Mouse (Mus musculus) spleen, adult 18-20 months (tissue): Measurements from ENCODE around the gene Fam3c.
A peak's percentile ranks its signal among the peaks of the same experiment; 100 is the strongest.

Experiments
- DNase-seq, 2 experiments: peaks; one replicate each; pipeline ENCODE4 v3.0.0; 2022; ENCODE audit warnings: mixed read lengths in 2 of 2

The Fam3c gene

DNA sequence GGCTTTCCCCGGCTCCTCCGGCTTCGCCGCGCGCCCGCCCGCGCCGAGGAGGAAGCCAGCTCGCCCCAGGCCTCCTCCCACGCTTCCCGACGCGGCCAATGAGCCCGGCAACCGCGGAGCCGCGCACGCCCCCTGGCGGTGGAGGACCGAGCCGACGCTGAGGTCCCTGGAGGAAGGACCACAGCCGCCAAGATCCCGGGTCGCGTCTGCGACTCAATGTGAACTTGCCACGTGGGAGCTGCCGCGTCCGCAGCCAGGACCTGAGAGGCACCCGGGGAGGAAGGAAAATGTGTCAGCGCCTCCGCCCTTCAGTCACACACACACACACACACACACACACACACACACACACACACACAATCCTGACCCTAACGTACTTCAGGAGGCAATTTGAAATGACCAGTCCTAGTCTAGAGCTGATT lies at the start of gene Fam3c:
Fam3c (minus strand) TSS at position 158 of the 422 bp plus-strand sequence.
- peak; percentile 89 to 96 for DNase-seq

DNA sequence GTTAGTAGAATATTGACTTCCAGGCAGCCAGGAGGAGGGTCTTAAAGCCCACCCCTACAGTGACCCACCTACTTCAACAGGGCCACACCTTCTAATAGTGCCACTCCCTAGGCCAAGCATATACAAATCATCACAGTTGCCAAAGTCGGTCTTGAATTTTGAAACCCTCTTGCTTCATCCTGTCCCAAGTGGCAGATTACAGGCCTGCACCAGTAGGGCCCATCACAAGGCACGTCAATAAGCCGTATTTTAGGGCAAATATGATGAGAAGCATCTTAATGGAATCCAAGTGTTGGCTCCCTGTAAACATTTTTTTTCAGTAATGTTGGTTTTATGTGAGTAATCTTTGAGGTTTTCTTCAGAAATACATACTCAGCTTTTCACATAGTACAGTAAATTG lies 49.0 kb upstream of the Fam3c start:
- no peak for DNase-seq

DNA sequence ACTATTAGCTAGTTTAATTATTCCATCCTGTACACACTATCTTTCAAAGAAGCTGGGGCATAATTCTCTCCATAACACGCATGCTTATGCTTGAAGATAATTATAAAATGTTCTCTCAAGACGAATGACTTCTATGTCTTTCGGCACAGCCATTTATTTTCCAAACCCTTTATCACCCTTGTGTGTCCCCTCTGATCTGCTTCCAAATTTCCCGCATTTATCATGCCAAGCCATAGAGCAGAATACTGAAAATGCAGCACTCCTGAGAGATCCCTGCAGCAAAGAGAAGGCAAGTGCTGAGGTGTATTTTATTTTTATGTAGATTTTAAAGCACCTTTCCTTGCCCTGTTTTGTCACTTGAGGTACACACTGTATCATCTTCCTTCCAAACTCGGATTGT lies 47.7 kb upstream of the Fam3c start:
- no peak for DNase-seq

DNA sequence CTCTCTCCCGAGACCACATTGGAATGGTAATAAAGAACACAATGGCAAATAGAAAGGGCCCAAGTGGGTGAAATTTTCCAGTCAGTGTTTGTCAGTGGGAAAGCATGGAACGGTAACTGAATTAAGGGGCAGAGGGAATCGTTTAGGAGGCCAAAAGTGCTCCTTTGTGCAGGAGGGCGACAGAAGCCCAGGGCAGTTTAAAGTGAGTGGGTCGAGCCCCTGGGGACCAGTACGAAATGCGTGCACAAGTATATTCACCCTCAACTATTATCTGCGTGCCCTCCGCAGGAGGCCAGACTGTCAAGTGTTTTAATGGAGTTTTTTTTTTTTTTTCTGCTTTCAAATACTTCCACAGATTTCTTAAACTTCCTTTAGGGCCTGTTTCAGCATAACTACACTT lies 47.3 kb upstream of the Fam3c start:
- DNase-seq, result no peak

DNA sequence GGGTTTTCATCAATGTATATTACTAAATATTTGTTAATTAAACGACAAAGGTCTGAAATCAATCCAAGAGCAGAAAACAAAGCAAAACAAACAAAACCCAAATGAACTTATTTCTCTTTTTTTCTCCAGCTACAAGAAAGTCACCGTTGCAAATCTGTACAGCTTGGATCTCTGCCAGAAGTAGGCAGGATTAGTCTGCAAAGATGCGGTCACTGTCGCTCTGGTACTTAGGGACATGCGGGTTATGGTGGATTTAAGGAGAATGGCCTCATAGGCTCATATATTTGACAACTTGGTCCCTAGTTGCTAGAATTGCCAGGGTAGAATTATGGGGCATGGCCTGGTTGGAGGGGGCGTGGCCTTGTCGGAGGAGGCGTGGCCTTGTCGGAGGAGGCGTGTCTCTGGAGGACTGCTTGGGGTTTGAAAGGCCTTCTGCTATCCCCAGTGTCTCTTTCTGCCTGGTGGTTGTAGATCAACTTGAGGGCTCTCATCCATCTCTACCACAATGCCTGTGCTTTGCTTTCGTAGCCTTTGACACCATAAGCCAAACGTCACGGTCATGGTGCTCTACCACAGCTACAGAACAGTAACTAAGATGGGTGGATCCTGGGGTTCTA lies 46.6 kb upstream of the Fam3c start:
- DNase-seq, result no peak

DNA sequence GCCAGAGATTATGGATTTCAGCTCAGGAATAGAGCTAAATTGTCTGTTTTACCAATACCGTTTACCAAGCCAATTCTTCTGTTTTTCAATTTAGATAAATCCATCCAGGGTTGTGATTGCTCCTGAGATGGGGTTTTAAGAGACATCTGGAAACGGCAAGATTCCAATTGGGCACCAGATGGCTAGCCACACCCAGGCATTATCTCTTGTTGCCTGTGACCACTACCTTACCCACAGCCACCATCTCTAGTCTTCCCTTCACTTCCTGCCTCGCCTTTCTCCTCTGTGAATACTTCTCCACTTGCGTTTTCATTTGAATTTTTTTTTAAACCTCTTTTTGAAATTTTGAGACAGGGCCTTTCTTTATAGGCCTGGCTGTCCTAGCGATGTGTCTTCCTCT lies 46.0 kb upstream of the Fam3c start:
- DNase-seq, result no peak

DNA sequence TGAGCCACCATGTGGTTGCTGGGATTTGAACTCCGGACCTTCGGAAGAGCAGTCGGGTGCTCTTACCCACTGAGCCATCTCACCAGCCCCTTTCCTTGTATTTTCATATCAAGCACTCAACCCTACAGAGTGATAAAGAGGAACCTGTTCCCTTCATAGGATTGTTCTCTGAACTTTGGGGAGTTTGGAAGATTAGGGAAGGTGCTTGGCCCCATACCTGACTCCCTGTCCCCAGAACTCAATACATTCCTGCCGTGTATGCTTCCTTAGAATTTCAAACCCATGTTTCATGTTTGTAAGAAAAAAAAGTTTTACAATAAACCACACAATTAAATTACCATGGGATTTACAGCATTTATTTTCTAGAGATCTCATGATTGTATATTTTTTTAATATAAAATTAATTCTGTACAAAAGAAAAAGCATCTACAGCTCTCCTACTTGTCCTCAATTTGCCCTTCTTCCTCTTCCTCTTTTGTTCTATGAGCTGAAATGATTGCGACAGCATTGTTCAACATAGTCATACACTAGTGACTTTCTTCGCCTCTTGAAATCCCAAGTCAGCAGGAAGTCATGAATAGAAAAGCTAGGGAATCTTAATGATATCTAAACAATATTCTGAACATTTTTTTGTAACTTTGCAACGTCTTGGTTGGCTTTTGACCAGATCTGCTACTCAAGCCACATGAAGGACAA lies 42.2 kb upstream of the Fam3c start:
- DNase-seq, result no peak

DNA sequence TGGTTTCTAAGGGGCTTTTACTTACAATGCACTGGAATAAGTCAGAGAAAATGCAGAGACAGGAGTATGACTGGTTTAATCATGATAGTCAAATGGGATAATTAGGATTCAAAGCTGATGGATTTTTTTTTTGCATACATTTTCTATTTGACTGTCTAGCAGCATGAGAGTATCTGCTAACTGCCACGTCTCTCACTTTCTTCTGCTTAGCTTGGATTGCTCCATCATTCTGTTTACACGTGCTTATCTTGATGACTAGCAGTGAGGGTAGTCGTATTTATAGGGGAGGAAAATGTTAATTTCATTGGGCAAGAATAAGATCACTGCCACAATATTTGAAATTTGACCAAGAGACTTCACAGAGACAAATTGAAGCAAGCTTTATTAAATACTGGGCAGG lies 39.2 kb upstream of the Fam3c start:
- DNase-seq, result no peak

DNA sequence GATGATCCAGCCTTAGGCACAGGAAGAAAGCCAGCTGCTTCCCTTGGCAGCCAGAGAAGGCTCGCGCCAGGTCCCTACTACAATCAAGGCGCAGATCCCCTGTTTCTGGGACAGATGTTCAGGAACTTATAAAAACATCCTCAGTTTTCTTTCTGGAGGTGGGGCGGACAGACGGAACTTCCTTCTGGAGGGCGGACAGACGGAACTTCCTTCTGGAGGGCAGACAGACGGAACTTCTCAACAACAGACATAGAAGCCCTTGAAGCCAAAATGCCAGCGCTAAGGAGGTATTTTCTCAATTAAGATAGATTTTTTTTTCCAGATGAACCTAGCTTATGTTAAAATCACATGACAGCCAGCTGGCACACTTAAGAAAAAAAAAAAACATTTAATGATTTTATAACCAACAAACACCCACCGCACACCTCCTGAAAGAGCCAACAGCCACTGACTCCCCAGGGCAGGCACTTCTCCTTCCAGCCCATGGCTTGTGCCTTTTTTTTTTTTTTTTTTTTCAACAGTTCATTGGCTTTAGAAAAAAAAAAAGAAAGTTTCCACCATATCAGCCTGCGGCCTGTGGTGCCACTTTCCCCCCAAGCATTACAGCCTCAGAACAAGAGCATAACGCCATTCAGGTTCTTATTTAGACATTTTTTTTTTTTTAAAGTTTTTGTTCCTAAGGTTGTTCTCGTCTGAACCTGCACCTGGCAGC lies 34.8 kb upstream of the Fam3c start:
- no peak for DNase-seq

DNA sequence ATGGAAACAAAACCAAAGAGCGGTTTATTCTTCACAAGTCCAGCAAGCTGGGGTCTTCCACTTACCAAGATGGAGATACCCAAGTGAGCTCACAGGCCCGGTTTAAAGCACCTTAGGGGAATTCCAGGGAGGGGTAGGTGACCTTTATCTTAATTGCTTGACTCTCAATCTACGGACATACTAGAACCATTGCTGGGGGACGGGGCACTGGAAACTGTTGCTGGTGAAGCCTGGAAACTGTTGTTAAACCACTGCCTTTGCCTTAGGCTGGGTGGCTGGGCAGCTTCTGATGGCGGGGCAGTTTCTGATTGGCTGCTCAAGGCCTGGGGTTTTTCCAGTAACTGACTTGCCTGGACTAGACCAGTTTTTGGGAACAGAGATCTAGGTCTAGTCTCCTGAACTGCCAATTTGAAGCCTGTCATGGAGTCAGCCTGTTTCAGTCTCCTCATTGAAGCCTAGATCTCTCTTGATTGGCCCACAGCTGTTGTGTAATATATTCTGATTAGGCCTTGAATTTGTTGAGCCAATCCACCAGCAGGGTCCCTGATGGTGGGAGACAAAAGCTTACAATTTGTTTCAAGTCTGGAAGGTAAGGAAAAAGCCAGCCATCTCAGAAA lies 29.3 kb upstream of the Fam3c start:
- DNase-seq, result no peak

DNA sequence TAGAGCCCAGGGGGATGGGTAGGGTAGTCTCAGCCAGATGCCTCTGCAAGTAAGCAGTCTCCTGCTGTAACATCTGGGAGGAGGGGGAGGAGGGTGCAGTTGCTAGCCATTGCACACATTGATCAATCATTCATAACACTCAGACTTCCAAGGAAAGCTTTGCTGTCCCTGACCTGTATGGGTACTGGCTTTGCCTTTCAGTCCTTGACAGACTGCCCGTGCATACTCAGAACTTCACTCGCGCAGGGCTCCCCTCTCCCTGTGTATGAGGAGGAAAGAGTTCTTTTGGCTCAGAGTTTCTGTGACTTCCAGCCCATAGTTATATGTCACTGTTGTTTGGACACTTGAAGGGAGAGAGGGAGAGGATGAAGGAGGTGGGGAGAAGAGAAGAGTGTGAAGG lies 24.2 kb upstream of the Fam3c start:
- no peak for DNase-seq

DNA sequence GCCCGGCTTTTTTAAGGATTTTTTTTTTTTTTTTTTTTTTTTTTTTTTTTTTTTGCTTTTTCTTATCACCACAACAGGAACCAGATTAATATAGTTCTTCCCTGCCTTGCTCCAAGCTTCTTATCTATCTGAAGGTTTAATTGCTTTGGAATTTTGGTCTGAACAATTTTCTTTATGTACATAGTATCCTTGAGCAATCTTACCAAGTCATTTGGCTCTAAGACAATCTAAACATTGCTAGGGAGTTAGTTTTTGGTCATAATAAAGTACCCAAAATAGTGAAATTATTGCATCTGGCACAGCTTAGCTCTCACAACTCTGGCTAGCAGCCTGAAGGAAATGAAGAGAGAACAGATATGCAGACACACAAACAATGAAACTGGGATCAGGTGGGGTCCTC lies 23.8 kb upstream of the Fam3c start:
- no peak for DNase-seq

DNA sequence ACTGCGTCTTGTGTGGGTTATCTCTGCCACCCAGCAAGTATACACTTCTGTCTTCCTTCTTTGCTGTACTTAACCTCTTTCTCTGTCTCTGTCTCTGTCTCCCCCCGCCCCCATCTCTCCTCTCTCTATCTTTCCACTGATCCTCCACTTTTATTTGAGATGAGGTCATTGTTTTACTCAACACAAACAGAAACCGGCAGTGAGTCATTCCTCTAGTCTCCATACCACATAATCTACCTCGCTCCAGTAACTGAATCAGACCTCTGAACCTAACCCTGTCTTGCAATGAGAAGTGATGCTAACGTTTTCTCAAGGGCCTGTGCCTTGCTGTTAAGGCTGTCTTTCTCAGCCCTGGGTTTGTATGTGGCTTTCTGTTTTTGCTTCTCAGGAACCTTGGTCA lies 22.4 kb upstream of the Fam3c start:
- DNase-seq, result no peak

DNA sequence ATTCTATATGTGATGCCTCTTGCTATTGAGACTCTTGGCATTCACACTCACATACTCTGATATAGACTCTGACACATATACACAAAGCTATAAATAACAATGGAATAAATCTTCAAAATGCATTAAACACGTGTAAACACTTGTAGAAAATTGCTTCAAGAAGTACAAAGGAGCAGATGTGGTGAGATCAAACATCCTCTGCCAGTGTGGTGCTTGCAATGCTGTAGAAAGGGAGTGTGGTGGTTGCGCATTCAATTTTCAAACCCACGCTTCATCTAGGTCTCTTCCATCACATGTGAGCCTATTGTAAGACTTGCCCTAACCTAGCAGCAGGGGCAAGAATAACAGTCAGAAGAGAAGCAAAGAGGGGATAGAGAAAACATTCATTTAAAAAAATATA lies 18.7 kb upstream of the Fam3c start:
- DNase-seq, result no peak

DNA sequence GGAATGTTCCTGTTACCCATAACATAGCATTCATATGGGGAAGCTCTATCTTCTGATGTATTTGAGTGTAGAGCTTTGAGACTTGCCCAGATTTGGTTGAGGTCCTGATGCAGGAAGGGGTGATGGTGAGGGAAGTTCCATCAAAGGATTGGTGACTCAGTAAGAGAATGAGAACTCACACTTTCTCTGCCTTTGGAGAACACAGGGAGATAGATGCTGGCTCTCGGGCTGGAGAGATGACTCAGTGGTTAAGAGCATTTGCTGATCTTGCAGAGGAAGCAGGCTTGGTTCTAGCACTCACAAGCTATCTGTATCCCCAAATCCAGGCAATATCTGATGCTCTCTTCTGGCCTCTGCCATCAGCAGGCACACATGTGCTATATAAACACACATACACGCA lies 17.4 kb upstream of the Fam3c start:
- DNase-seq, result no peak

DNA sequence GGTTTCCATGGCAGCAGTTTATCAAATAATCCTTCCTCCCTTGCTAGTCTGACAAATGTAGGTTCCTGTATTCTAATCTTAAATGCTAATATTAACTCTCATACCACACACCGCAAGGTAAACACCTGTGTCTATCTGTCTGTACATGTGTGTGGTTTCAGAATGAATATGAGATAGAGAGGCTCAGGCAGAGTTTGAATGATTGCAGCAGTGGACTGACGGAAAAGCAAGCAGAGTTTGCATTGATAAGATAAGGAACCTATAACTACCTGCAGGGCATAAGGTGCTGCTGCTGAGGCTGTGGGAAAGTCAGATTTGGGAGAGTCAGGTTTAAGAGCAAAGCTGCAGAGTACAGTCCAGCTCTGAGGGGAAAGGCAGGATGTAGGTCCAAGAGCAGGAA lies 10.9 kb upstream of the Fam3c start:
- no peak for DNase-seq

DNA sequence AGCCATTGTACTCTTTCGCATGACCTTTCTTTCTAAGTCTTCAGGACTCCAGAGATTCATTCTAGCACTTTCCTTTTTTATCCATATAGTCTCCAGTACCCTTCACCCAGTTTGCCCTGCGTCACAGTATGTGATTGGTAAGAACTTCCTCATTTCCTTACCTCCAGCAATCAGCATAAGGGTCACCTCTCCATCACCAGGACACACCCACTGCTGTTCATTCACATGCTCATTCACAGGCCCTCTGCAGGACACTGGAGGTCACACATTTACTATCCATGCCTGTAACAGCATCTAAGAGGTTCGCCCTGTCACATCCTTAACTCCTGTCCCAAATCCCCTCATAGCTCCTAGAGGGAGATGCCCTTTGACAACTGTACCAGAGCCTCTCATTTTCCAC lies 7.5 kb upstream of the Fam3c start:
- DNase-seq, result no peak

DNA sequence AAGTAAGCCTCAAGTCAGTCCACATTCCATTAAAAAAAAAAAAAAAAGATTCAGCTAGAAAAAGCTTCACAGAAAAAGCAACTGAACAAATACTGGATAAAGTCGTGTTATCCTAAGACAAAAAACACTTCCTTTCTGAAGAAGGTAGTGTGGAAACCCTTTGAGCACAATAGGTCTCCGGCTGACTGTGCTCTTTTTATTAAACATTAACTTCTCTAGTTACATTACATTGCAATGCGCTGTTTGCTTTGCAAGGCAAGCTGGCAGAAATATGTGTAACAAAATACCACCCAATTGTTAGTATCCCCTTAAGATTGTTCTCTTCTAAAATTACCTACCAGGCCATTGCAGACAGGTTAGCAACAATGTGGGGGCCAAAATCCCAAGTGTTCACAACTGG lies 5.9 kb upstream of the Fam3c start:
- no peak for DNase-seq

DNA sequence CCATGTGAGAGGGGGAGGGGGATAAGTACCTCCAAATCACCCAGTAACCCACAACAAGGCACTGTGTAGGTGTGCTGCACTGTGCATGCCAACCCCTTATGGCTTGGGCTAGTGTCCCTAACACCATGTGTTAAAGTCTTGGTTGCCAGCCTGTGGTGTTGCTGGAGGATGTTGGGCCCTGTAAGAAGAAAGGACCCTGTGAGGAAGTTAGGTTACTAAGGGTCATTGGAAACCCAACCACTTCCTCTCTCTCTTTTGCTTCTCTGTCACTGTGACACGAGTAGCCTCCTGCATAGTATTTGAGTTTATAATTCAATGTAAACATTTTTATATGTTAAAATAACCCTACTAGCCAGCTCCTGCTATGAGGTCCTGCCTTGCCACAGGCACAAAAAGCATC lies 3.0 kb upstream of the Fam3c start:
- no peak for DNase-seq

DNA sequence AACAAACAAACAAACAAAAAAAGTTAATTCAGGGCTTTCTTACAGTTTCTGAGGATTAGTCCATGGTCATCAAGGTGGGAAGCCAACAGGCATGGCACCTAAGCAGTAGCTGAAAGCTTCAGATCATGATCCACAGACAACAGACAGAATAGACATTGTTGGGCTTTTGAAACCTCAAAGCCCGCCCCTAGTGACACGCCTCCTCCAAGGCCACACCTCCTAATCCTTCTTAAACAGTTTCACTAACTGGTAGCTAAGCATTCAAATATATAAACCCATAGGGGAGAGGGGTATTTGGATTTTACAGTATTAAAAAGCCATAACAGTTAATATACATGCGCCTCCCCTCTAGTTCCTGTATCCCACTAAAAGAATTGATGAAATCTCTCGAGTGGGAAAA lies 1.3 kb upstream of the Fam3c start:
- no peak for DNase-seq

DNA sequence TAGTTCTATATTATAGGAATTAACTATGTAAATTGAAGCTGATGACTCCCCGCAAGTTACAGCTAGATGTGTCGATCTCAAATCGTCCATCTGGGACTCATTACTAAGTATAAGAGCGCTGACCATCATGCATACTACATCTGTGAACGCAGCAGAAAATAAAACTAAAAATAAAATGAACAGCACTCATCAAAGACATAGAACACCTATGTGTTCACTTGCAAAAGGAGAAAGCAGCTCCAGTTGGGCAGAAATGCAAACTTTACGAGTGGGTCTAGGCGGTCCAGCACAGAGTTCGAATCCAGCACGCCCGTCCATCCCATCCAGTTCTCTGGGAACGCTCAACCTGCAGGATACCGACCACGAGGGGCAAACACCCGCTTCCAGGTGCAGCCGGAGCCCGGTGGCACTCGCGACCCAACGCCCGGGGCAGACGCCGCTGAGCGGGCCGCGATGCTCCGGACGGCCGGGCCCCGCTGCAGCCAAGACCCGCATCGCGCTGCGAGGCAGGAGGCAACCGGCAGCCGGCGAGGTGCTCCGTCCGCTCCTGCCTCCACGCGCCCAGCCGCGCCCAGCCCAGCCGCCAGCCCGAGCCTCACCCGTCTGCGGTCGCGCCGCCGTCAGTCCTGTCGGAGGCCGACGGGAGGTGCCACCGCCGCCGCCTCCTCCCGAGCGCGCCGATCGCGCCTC lies 502 bp downstream of the Fam3c start:
- no peak for DNase-seq

DNA sequence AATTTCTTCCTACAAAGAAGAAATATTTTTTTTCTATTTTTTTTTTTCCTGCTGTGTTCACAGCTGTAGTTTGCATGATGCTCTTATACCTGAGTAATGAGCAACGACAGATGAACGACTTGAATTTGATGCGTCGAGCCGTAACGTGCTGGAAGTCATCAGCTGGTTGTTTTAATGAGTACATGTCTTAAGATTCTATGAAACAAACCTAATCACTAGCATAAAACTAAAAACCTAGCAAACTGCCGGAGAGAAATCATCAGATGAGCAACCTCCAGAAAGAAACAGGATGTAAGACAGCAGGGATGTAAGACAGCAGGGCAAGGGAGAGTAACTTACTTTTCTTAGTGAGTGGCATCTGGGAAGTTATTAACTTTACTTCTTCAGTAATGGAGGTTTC lies 1.4 kb downstream of the Fam3c start:
- DNase-seq, result no peak

DNA sequence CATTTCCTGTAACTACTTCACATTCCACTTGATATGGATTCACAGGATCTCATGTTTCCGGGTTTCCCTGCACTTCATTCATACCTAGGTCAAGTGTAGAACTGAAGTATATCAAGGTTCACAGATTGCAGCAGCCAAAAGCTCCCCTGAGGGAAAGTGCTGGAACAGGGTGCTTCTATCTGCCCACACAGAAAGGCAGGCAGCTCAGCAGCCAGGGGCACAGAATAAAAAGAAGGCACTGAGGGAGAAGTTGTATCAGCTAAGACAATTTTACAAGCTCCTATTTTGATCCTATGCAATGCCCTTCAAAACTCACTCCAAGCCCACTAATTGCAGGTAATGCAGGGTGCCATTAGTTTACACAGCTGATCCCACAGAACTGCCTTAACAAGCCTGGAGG lies 2.0 kb downstream of the Fam3c start:
- DNase-seq, result no peak
